In the genomic region with DNA sequence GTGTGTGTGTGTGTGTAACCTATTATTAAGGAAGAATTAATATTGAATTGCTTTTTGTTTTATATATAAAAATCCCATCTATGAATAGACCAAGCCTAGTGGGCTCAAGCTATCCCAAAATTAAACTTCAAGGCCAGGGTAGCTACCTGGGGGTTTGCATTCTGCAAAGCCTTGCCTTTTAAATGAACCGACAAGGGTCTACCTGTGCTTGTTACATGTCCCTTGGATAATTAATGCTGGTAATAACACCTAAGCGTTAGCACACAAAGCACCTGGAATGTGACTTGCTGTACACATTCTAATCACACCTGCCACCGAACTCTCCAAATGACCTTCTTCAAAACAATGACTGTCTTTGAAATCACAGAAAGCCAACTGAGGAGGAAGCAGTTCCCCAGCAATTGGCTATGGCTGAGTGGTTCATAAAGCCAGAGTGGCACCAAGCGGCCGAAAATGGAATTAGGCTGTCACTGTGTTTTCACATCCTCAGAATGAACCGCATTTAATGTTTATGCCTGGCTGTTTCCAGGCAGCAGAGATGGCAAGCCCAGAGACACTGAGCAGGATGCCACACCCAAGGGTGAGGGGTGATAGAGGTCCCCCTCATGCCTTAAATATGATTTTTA, we compare ENCODE assay signal across 9 mouse cellular contexts.
DNase-seq lines count a peak whose midpoint lies in the region; ATAC-seq and TF ChIP-seq lines count a peak whose summit lies in the region.
"Had no signal": no experiment of that assay in that cellular context is flagged by ENCODE, and none has a peak within 500 bp of the region (broad histone marks: within the 10 kb centered on the region; RNA-seq: fewer than 3 reads in every experiment).

No protein-coding gene starts in this region.

- intact Hi-C loops in left cerebral cortex, postnatal 10 days (cut with DNase I): loop anchor here (2.0 kb wide), 1 partner anchor 880 kb away; no protein-coding TSS in a partner anchor

- H3K4me2 ChIP-seq in hindbrain, postnatal 0 days (ENCODE audit: low read depth, low read length): no peak overlapping the region

- H3K27me3 ChIP-seq in E14TG2a.4 (ENCODE audit: insufficient read depth, low read length): no peaks in the 10 kb centered on the region
- H3K27me3 ChIP-seq in hindbrain, postnatal 0 days (ENCODE audit: insufficient read depth, low read length): no peaks in the 10 kb centered on the region

- no peaks in the 10 kb centered on the region for H3K36me3 ChIP-seq in E14TG2a.4 (ENCODE audit: insufficient read depth, low read length)
- no peaks in the 10 kb centered on the region for H3K36me3 ChIP-seq in hindbrain, postnatal 0 days (ENCODE audit: insufficient read depth, low read length)

- no peak overlapping the region for H3K9ac ChIP-seq in hindbrain, postnatal 0 days (replicated peaks; ENCODE audit: low read length)

- peak; percentile 87 for ATAC-seq in hindbrain, postnatal 0 days

- peak; percentile 41 for TF ChIP-seq CTCF in E14TG2a.4 (conservative IDR thresholded peaks at IDR 0.05; ENCODE audit: low read length)
- peak; percentile 90 for TF ChIP-seq CTCF in hindbrain, postnatal 0 days (IDR thresholded peaks at IDR 0.05; ENCODE audit: low read depth)

- 12% methylated on average over 6 of the region's 6 CpGs for WGBS in hindbrain, postnatal 0 days

- no peak overlapping the region for H3K27ac ChIP-seq in hindbrain, postnatal 0 days

- no peaks in the 10 kb centered on the region for H3K9me3 ChIP-seq in E14TG2a.4 (ENCODE audit: low read length)
- H3K9me3 ChIP-seq in hindbrain, postnatal 0 days (ENCODE audit: low read length): no peaks in the 10 kb centered on the region

- DNase-seq in adrenal gland, adult 2 months: peak; percentile 3
- no peak for DNase-seq in adrenal gland, adult 8-10 months
- DNase-seq in embryo, embryonic 9.5 days (ENCODE audit: extremely low spot score): peak; percentile 58
- DNase-seq in hindbrain, postnatal 0 days (ENCODE audit: low spot score): peak; percentile 90
- DNase-seq in left cerebral cortex, postnatal 10 days (ENCODE audit: extremely low spot score in 1 of 2, low spot score in 2 of 2): peak; percentile 41 to 75
- DNase-seq in retina, postnatal 7 days (ENCODE audit: low read depth, low spot score): peak; percentile 46
- DNase-seq in thymus, postnatal 4 days: no peak

- H3K4me1 ChIP-seq in E14TG2a.4 (replicated peaks; ENCODE audit: low read depth, low read length): 0 out of 2 replicates have a peak, but pooled peaks cover 4% of the 10 kb centered on the region
- H3K4me1 ChIP-seq in hindbrain, postnatal 0 days (ENCODE audit: insufficient read depth, low read length): no peaks in the 10 kb centered on the region

- H3K4me3 ChIP-seq in E14TG2a.4 (replicated peaks; ENCODE audit: low read length): no peak overlapping the region
- no peak overlapping the region for H3K4me3 ChIP-seq in hindbrain, postnatal 0 days (ENCODE audit: low read length)
- H3K4me3 ChIP-seq: myocyte had no signal

Comparison
In these comparisons a context has a peak if more than half of its experiments do, and no peak if none do; other contexts are left out.
1. DNase-seq: peak in adrenal gland, adult 2 months (single experiment), embryo, embryonic 9.5 days (single experiment), hindbrain, postnatal 0 days (single experiment), left cerebral cortex, postnatal 10 days (2 of 2) and retina, postnatal 7 days (single experiment); none in adrenal gland, adult 8-10 months (single experiment) and thymus, postnatal 4 days (single experiment).